In the genomic region with DNA sequence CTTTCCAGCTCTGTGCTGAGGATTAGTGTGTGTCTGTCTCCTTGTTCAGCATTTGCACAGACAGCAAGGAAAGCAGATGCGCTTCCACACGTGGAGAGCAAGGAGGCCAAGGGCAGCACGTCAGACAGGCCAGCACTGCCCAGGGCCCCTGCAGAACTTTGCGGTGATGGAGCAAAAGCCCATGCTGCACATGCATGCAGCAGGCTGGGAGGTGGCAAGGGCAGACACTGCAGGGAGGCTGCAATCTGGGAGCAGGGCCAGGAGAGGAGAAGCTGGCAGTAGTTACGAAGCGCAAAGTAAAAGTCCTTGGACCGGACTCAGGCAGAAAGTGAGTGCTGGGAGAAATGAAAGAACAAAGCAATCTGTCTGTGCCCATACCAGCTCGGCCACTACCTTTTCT, we compare ENCODE assay signal across 9 mouse cellular contexts. TPM values are rescaled to one million over a fixed set of nuclear protein-coding genes. Genes with fewer than 3 reads are reported as not detected.
DNase-seq lines count a peak whose midpoint lies in the region; ATAC-seq and TF ChIP-seq lines count a peak whose summit lies in the region.
"Had no signal": no experiment of that assay in that cellular context is flagged by ENCODE, and none has a peak within 500 bp of the region (broad histone marks: within the 10 kb centered on the region; RNA-seq: fewer than 3 reads in every experiment).

No protein-coding gene starts in this region.

- no peak overlapping the region for H3K9ac ChIP-seq in hindbrain, embryonic 15.5 days
- no peak overlapping the region for H3K9ac ChIP-seq in hindbrain, embryonic 12.5 days
- H3K9ac ChIP-seq: neural tube, embryonic 12.5 days had no signal

- ATAC-seq in hindbrain, embryonic 15.5 days (ENCODE audit: low FRiP score, low read depth) = no peak
- no peak for ATAC-seq in hindbrain, embryonic 12.5 days (ENCODE audit: low FRiP score)

- WGBS in hindbrain, embryonic 15.5 days = 62% methylated on average over 8 of the region's 8 CpGs
- 83% methylated on average over 8 of the region's 8 CpGs for WGBS in hindbrain, embryonic 12.5 days
- 85% methylated on average over 8 of the region's 8 CpGs for WGBS in heart, embryonic 10.5 days

- no peak overlapping the region for H3K4me2 ChIP-seq in hindbrain, embryonic 15.5 days
- no peak overlapping the region for H3K4me2 ChIP-seq in hindbrain, embryonic 12.5 days (replicated peaks)
- H3K4me2 ChIP-seq: neural tube, embryonic 12.5 days had no signal

- no peak for TF ChIP-seq CTCF in cortical plate, adult 2 months (IDR thresholded peaks at IDR 0.05; ENCODE audit: extremely low read depth, insufficient read depth, low read length)

- H3K36me3 ChIP-seq in hindbrain, embryonic 15.5 days = peaks cover 90% of the 10 kb centered on the region
- H3K36me3 ChIP-seq in hindbrain, embryonic 12.5 days = peaks cover 97% of the 10 kb centered on the region
- H3K36me3 ChIP-seq in heart, embryonic 10.5 days = peaks cover 98% of the 10 kb centered on the region

- H3K27me3 ChIP-seq in hindbrain, embryonic 15.5 days = no peaks in the 10 kb centered on the region
- H3K27me3 ChIP-seq in hindbrain, embryonic 12.5 days = no peaks in the 10 kb centered on the region
- no peaks in the 10 kb centered on the region for H3K27me3 ChIP-seq in heart, embryonic 10.5 days (ENCODE audit: insufficient read depth, poor library complexity, severe bottlenecking)
- H3K27me3 ChIP-seq: neural tube, embryonic 12.5 days had no signal

- TF ChIP-seq POLR2A in cortical plate, adult 2 months (IDR thresholded peaks at IDR 0.05; ENCODE audit: extremely low read depth, insufficient read depth, low read length) = no peak

- no peak overlapping the region for H3K4me3 ChIP-seq in hindbrain, embryonic 15.5 days
- H3K4me3 ChIP-seq in hindbrain, embryonic 12.5 days = no peak overlapping the region
- no peak overlapping the region for H3K4me3 ChIP-seq in cortical plate, adult 2 months (ENCODE audit: insufficient read depth, low read length)
- no peak overlapping the region for H3K4me3 ChIP-seq in heart, embryonic 10.5 days
- H3K4me3 ChIP-seq: neural tube, embryonic 12.5 days had no signal

- H3K27ac ChIP-seq in hindbrain, embryonic 15.5 days (replicated peaks) = peak overlapping the region; percentile 61
- no peak overlapping the region for H3K27ac ChIP-seq in hindbrain, embryonic 12.5 days
- peak overlapping the region; percentile 2; the same call in 1 of the 2 replicates for H3K27ac ChIP-seq in cortical plate, adult 2 months (ENCODE audit: insufficient read depth, low read length)
- no peak overlapping the region for H3K27ac ChIP-seq in heart, embryonic 10.5 days
- H3K27ac ChIP-seq: neural tube, embryonic 12.5 days had no signal

- DNase-seq in Muller cell, postnatal 12 days (ENCODE audit: inconsistent ontology term) = peak; percentile 46
- DNase-seq in adrenal gland, adult 18-20 months (ENCODE audit: low spot score in 2 of 2) = peak; percentile 36 to 46
- DNase-seq in embryo, embryonic 10.5 days (ENCODE audit: low spot score) = no peak
- DNase-seq in thymus, adult 18-20 months = no peak
- no peak for DNase-seq in heart, embryonic 10.5 days (ENCODE audit: low spot score)

- peaks cover 11% of the 10 kb centered on the region for H3K4me1 ChIP-seq in hindbrain, embryonic 15.5 days (replicated peaks)
- H3K4me1 ChIP-seq in hindbrain, embryonic 12.5 days = no peaks in the 10 kb centered on the region
- peaks cover 15% of the 10 kb centered on the region for H3K4me1 ChIP-seq in cortical plate, adult 2 months (ENCODE audit: control insufficient read depth, insufficient read depth, low read length)
- H3K4me1 ChIP-seq in heart, embryonic 10.5 days = peaks cover 4% of the 10 kb centered on the region; the same call in 1 of the 2 replicates
- H3K4me1 ChIP-seq: neural tube, embryonic 12.5 days had no signal

- H3K9me3 ChIP-seq in hindbrain, embryonic 15.5 days = no peaks in the 10 kb centered on the region
- no peaks in the 10 kb centered on the region for H3K9me3 ChIP-seq in hindbrain, embryonic 12.5 days (replicated peaks)
- H3K9me3 ChIP-seq in heart, embryonic 10.5 days = no peaks in the 10 kb centered on the region
- H3K9me3 ChIP-seq: neural tube, embryonic 12.5 days had no signal

RNA-seq across cellular contexts. Expression of gene Timm22, which starts 11.7 kb away (rescaled TPM):
- 91.9 and 103 TPM in 2 replicates for polyA plus RNA-seq in hindbrain, embryonic 15.5 days (2015; fragmentation: Nextera tagmentation; extraction: Ambion mirVana)
- 111 and 113 TPM in 2 replicates for polyA plus RNA-seq in hindbrain, embryonic 12.5 days (2016; fragmentation: Nextera tagmentation; extraction: Ambion mirVana)
- total RNA-seq in adrenal gland, adult 18-20 months (2021) = 10 to 100 TPM; 35.7 to 51.2 TPM
- polyA plus RNA-seq in cortical plate, adult 2 months (2012; rRNA removed) = 28.3 and 28.7 TPM in 2 replicates
- polyA plus RNA-seq in heart, embryonic 10.5 days (2016; fragmentation: Nextera tagmentation; extraction: Ambion mirVana) = 120 and 129 TPM in 2 replicates

RNA-seq across cellular contexts. Expression of gene Nxn, which starts 19.5 kb away (rescaled TPM):
- polyA plus RNA-seq in hindbrain, embryonic 15.5 days (2015; fragmentation: Nextera tagmentation; extraction: Ambion mirVana) = 26.1 and 27.5 TPM in 2 replicates
- polyA plus RNA-seq in hindbrain, embryonic 12.5 days (2016; fragmentation: Nextera tagmentation; extraction: Ambion mirVana) = 54.3 and 57.3 TPM in 2 replicates
- 10 to 100 TPM; 20.4 to 34.1 TPM for total RNA-seq in adrenal gland, adult 18-20 months (2021)
- polyA plus RNA-seq in cortical plate, adult 2 months (2012; rRNA removed) = 8.0 and 9.2 TPM in 2 replicates
- polyA plus RNA-seq in heart, embryonic 10.5 days (2016; fragmentation: Nextera tagmentation; extraction: Ambion mirVana) = 27.9 and 34.5 TPM in 2 replicates

Comparison
In these comparisons a context has a peak if more than half of its experiments do, and no peak if none do; other contexts are left out.
1. H3K27ac ChIP-seq: peak in hindbrain, embryonic 15.5 days (single experiment) and cortical plate, adult 2 months (single experiment); none in hindbrain, embryonic 12.5 days (single experiment) and heart, embryonic 10.5 days (single experiment).
2. DNase-seq: peak in Muller cell, postnatal 12 days (single experiment) and adrenal gland, adult 18-20 months (2 of 2); none in embryo, embryonic 10.5 days (single experiment), thymus, adult 18-20 months (0 of 2) and heart, embryonic 10.5 days (single experiment).